Mouse (Mus musculus) brown adipose tissue, adult 24 weeks (tissue): ENCODE data around the gene Dyrk3. TPM values are rescaled to one million over a fixed set of nuclear protein-coding genes. Genes with fewer than 3 reads are reported as not detected.

Experiments used
- H3K27ac ChIP-seq: fragments of 200-500 bp; replicated peaks from 2 replicates; pipeline ENCODE4 v1.5.1; 2012; ENCODE audit warnings: low read depth, mild to moderate bottlenecking, low read length
- H3K4me1 ChIP-seq: fragments of 200-500 bp; 2 replicates; pipeline ENCODE4 v1.6.1; 2012; ENCODE audit warnings: low read length, mixed read lengths; ENCODE audit not compliant: control insufficient read depth, insufficient read depth, insufficient read length
- H3K4me3 ChIP-seq: fragments of 200-500 bp; 2 replicates; pipeline ENCODE4 v1.5.1; 2012; ENCODE audit warnings: low read depth, mild to moderate bottlenecking, low read length, moderate library complexity; ENCODE audit not compliant: insufficient read depth
- polyA plus RNA-seq: library from polyadenylated mRNA; stranded (reverse); fragments of >200 nt; gene quantifications from 2 replicates; pipeline ENCODE4 v1.2.4, GENCODE M21; 2012; ENCODE audit not compliant: missing spikeins, insufficient read depth, insufficient read length

The Dyrk3 gene
- polyA plus RNA-seq, 1 experiment: not detected

- no peak overlapping the region for H3K4me3 ChIP-seq
- H3K27ac ChIP-seq: peak overlapping the region; percentile 75
- peaks cover 73% of the 10 kb centered on the region for H3K4me1 ChIP-seq
Measured at GRCm38 (mm10) chr1:131085957-131086739, 52.0 kb downstream of the Dyrk3 start.

DNA sequence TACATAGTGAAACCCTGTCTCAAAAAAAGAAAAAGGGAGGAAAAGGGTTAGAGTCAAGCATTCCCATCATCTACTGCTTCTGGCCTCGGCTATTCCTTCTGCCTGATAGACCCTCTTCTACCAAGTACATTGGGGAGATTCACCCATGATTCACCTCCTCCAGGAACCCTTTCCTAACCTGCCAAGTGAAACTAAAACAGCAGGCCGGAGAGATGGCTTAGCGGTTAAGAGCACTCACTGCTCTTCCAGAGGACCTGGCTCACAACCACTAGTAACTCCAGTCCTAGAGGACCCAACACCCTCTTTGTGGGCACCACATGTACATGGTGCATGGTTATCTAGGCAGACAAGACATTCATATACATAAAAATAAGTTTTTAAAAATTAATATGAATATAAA is 52.9 kb downstream of the Dyrk3 start:
- no peak overlapping the region for H3K4me3 ChIP-seq
- H3K4me1 ChIP-seq: peaks cover 72% of the 10 kb centered on the region
- H3K27ac ChIP-seq: peak overlapping the region; percentile 86

GRCm38 (mm10) chr1:131084289-131084688 is 53.9 kb downstream of the Dyrk3 start:
- peak overlapping the region; percentile 86 for H3K27ac ChIP-seq
- H3K4me3 ChIP-seq: no peak overlapping the region
- peaks cover 73% of the 10 kb centered on the region for H3K4me1 ChIP-seq

GRCm38 (mm10) chr1:131083609-131084008 is 54.5 kb downstream of the Dyrk3 start:
- Histone ChIP-seq H3K4me3 (no peak overlapping the region), H3K27ac (peak overlapping the region; percentile 83), H3K4me1 (peaks cover 72% of the 10 kb centered on the region)

GRCm38 (mm10) chr1:131083122-131083521 is 55.0 kb downstream of the Dyrk3 start:
- peak overlapping the region; percentile 83 for H3K27ac ChIP-seq
- H3K4me3 ChIP-seq: no peak overlapping the region
- H3K4me1 ChIP-seq: peaks cover 72% of the 10 kb centered on the region

DNA sequence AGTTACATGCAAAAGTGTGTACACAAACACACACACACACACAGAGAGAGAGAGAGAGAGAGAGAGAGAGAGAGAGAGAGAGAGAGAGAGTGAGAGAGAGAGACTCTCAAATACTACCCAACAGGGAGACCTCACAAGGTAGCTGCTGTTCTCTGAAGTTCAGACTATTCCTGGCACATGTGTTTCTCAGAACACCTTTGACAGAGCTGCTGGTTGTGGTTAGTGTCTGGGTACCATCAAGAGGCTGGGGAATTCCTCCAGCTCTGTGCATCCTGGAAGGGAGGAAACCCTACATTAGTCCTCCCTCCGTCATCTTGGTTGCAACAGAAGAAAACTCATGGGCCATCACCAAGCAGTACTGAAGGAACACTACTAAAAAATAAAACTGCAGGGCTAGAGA is 57.5 kb downstream of the Dyrk3 start:
- no peak overlapping the region for H3K4me3 ChIP-seq
- peaks cover 73% of the 10 kb centered on the region for H3K4me1 ChIP-seq
- H3K27ac ChIP-seq: no peak overlapping the region

DNA sequence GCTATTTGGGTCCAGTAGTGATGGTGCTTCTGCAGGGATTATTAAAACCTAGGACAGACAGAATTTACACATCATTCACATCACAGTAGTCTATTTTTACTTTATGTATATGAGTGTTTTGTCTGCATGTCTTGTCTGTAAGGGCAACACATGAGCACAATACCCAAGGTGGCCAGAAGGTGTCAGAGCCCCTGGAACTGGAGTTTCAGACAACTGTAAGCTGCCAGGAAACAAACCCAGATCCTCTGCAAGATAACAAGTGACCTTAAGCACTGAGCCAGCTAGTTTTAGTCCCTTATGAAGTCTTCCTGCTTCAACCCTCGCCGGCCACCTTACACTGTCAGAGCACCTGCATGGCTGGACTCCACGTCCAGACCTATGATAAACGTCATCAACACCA is 58.4 kb downstream of the Dyrk3 start:
- Histone ChIP-seq H3K4me3 (no peak overlapping the region), H3K27ac (peak overlapping the region; percentile 14; the same call in 1 of the 2 replicates), H3K4me1 (peaks cover 74% of the 10 kb centered on the region)

DNA sequence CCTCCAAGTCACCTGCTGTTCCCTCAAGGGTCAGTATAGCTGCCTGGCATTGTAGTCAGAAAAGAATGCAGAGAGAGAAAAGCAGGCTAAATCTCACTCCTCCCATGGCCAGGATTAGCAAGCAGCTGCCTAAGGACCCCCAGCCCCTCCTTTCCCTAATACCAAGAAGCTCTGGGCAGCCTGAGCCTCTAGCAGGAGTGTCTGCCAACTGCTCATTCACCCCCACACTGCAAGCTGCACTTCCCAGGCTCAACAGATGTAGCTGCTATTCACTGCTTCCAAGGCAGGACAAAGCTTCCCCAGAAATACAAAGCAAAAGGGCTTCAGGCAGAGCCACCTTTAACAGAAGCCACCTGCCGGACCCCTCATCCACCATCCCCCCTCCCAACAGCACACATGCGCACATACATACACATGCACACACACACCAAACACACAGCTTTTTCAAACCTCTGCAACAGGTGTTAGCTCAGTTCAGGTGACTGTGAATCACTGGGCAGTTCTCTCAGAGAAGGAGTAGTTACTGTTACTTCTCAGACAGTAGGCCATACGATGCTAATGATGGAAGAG is 59.3 kb downstream of the Dyrk3 start:
- no peak overlapping the region for H3K27ac ChIP-seq

More for the DNA sequence above, 59.3 kb downstream of the Dyrk3 start:
- Histone ChIP-seq H3K4me1 (peaks cover 75% of the 10 kb centered on the region), H3K4me3 (no peak overlapping the region)

Other genes starting within 250 kb of the Dyrk3 start
- not detected in 2 replicates for gene Il20, start 226.9 kb downstream of the Dyrk3 start, polyA plus RNA-seq
- gene Il19, start 198.2 kb downstream of the Dyrk3 start, polyA plus RNA-seq: not detected in 2 replicates
- gene Il10, start 118.5 kb downstream of the Dyrk3 start, polyA plus RNA-seq: not detected in 2 replicates
- 76.7 and 87.6 TPM in 2 replicates for gene Mapkapk2, start 40.5 kb downstream of the Dyrk3 start, polyA plus RNA-seq
- 21.0 and 24.0 TPM in 2 replicates for gene Eif2d, start 14.8 kb upstream of the Dyrk3 start, polyA plus RNA-seq
- 0.50 and 0.99 TPM in 2 replicates for gene Rassf5, start 106.9 kb upstream of the Dyrk3 start, polyA plus RNA-seq
- gene Ikbke, start 141.3 kb upstream of the Dyrk3 start, polyA plus RNA-seq: 1.0 TPM in 2 replicates